Mouse (Mus musculus) kidney, postnatal 25 days (tissue): ENCODE measurements at regions not wholly inside any gene's neighbourhood (a gene's known extent, or its start where the extent isn't known, plus 50 kb on each side); places are given as distances from the start of the nearest gene placed in this dataset.

ENCODE experiments used
- DNase-seq, 2 experiments: peaks; one replicate each; pipeline ENCODE4 v3.0.0; 2021; ENCODE audit warnings: mixed read lengths in 2 of 2

- DNase-seq, result peak; percentile 37 to 63
Observed at GRCm38 (mm10) chr8:127757396-127757795, 601.0 kb upstream of the Nrp1 start.

GRCm38 (mm10) chr8:127759906-127760305, 598.5 kb upstream of the Nrp1 start:
- DNase-seq, result no peak

GRCm38 (mm10) chr8:127765199-127765598, 593.2 kb upstream of the Nrp1 start:
- no peak for DNase-seq

DNA sequence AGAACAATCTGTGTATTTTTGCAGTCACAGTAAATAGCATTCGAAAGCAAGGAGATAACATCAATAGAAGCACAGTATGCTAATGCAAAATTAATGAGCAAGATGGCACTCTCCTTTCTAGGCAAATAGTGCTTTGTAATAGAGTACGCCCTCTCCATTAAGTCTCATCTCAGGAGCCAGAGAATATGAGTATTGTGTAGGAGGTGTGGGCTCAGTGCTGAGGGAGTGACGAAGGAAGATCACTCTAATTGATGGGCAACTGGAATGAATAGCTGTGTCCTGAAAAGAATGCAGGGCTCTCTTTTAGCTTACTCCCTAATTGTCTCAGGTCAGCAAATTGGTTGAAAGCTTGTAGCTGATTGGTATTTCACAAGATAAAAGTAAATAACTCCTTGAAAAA, 590.1 kb upstream of the Nrp1 start:
- no peak for DNase-seq

- no peak for DNase-seq
Observed at GRCm38 (mm10) chr8:127769651-127770050, 588.8 kb upstream of the Nrp1 start.

- DNase-seq, result no peak
Observed at GRCm38 (mm10) chr8:127771781-127772180, 586.6 kb upstream of the Nrp1 start.

- DNase-seq, result no peak
Observed at GRCm38 (mm10) chr8:127772415-127772814, 586.0 kb upstream of the Nrp1 start.

DNA sequence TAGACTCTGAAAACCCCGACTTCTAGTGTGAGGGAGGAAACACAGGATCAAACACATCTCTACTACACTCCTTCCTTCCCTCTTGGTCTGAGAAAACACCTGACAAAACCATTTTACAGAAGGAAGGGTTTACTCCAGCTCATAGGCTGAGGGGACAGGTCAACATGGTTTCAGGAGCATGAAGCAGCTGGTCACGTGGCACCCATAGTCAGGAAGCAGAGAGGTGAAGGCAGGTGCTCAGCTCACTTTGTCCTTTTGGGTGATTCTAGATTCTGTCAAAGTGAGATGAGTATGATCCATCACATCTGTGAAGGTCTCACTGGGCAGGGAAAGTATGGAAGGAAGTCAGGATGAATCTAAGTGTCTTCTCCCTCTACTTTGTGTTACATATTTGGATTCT, 585.5 kb upstream of the Nrp1 start:
- no peak for DNase-seq

- no peak for DNase-seq
Observed at GRCm38 (mm10) chr8:127774642-127775041, 583.8 kb upstream of the Nrp1 start.

GRCm38 (mm10) chr8:127775160-127775559, 583.2 kb upstream of the Nrp1 start:
- DNase-seq, result no peak

- no peak for DNase-seq
Observed at GRCm38 (mm10) chr8:127775747-127776146, 582.7 kb upstream of the Nrp1 start.

GRCm38 (mm10) chr8:127778352-127779020, 579.9 kb upstream of the Nrp1 start:
- peak in 1 of 2 experiments; percentile 8 for DNase-seq

- no peak for DNase-seq
Observed at GRCm38 (mm10) chr8:127779021-127779689, 579.2 kb upstream of the Nrp1 start.

DNA sequence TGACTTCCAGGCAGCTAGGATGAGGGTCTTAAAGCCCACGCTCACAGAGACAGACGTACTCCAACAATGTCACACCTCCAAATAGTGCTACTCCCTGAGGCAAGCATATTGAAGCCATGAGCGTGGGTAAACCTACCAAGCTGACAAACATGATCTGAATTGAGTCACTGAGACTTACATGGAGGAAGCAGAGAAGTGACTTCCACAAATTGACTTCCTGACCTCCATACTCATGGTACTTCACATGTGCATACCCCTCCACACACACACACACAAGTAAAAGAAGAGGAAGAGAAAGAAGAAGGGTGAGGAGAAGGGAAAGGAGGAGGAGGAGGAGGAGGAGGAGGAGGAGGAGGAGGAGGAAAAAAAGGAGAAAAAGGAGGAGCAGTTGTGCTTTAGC, 577.8 kb upstream of the Nrp1 start:
- no peak for DNase-seq

DNA sequence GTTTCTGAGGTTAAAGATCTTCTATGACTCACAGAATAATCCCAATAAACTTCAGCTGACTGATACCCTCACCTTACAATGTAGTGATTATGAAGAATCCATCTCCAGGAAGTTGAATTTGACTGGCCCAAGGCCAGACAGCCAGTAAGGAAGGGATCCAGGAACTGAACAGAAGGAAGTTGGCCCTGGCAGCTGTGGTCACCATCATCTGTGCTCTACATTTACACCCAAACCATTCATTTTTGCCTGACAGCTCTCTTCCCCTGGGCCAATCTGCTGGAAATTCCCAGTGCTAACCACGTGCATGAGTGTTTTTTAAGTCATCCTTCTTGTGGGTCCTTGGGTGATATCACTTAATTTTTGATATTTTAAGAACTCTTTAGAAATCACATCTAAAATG, 577.4 kb upstream of the Nrp1 start:
- DNase-seq, result peak; percentile 63 to 77

GRCm38 (mm10) chr8:127792611-127793010, 565.8 kb upstream of the Nrp1 start:
- no peak for DNase-seq

- no peak for DNase-seq
Observed at GRCm38 (mm10) chr8:127799849-127800471, 558.4 kb upstream of the Nrp1 start.

- no peak for DNase-seq
Observed at GRCm38 (mm10) chr8:127802136-127802535, 556.3 kb upstream of the Nrp1 start.

DNA sequence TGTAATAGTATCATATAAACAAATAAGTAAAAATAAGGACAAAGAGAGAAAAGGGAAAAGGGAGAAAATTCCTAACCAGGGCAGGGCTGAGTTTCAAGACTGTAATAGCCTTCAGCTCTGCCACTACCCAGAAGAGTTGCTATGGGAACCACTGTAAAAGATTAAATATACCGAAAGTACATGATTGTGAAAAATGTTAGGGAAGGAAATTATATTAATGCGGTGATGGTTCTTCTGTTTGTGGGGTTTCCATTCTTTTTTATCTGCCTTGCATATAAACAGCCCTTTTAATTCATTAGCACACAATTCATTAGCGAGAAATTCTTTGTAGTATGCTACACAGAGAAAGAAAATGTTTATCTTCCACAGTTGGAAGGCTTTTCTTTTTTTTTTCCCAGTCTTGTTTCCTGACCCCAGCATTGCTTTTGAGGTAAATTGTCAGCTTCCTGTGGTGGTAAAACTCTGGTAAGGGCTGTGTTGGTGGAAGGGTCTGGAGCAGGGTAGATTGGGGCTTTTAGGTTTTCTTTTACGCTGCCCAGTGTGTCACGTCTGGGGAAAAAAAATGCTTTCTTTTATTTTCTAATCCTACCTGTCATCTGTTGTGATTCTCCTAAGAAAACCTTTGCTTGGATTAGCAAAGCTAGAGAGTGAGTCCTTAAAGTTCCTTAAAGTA, 555.6 kb upstream of the Nrp1 start:
- no peak for DNase-seq

GRCm38 (mm10) chr8:127809203-127810155, 548.9 kb upstream of the Nrp1 start:
- no peak for DNase-seq

- DNase-seq, result no peak
Observed at GRCm38 (mm10) chr8:127811338-127811737, 547.1 kb upstream of the Nrp1 start.

DNA sequence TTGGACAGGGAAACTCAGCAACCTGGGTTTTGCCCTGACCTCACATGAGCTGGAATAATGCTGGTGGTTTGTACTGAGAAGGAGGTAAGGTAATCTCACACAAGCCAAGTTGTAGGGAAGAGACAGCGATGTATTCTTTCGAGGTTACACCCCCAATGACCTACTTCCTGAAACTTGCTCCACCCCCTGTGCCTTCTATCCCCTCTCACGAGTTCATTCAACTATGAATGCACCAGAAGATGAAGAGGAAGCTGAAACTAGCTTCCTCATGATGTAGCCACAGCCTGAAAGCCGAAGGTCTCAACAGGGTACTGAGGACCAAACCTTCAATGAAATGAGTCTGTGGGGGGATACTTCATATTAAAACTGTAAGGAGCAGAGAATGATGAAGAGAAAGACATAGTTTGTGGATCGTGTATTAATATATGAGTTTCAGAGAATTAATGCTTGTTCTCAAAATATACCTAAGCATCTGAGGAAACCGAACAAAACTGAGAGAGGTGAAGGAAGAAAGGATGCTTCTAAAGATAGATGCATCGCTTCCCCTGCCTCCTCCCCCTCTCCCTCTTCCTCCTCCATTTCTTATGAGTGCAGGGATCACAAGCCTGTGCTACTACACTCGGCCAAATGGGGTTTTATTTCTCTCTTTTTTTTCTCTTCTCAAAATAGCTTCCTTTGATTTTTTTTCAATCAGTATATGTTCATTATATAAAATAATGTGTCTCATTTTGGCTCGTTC, 543.5 kb upstream of the Nrp1 start:
- DNase-seq, result no peak
